Comparison of ENCODE assay signal across 10 mouse cellular contexts in the genomic region with DNA sequence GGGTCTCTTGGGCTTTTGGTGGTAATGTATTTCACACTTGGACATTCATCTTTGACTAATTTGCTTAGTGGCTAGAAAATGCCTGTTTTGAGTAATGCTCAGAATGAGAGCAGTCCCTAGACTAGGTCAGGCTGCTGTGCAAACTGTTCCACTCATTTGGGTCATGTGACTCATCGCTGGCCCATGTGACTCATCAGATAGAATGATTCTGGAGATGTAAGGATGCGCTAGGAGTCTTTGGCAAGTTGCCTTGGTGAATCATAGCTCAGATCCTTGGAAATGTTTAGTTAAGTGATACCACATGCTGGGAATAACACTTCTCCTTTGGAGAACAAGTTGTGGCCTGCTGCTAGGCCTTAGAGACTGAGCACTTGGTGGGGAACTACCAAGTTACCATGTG.
DNase-seq lines count a peak whose midpoint lies in the region; ATAC-seq and TF ChIP-seq lines count a peak whose summit lies in the region.
"Had no signal": no experiment of that assay in that cellular context is flagged by ENCODE, and none has a peak within 500 bp of the region (broad histone marks: within the 10 kb centered on the region; RNA-seq: fewer than 3 reads in every experiment).

No protein-coding gene starts in this region.

- no peaks in the 10 kb centered on the region for H3K79me3 ChIP-seq in C2C12 (ENCODE audit: low read depth)

- peak; percentile 75; the same call in 1 of the 2 replicates for ATAC-seq in embryonic facial prominence, embryonic 14.5 days (ENCODE audit: low read depth)
- no peak for ATAC-seq in monocyte, adult 5-6 weeks (replicated peaks; ENCODE audit: insufficient number of reproducible peaks, low FRiP score, low TSS enrichment, poor library complexity, severe bottlenecking)
- ATAC-seq: midbrain, embryonic 15.5 days had no signal

- TF ChIP-seq CTCF in C2C12 (IDR thresholded peaks at IDR 0.05; ENCODE audit: control insufficient read depth, insufficient read depth, insufficient read length), result no peak
- no peak for TF ChIP-seq CTCF in embryonic fibroblast, embryonic 13.5 days (IDR thresholded peaks at IDR 0.05; ENCODE audit: borderline replicate concordance, insufficient read depth, low read length)

- no peak overlapping the region for H3K4me2 ChIP-seq in embryonic facial prominence, embryonic 14.5 days (ENCODE audit: low read depth, low read length)
- H3K4me2 ChIP-seq: heart, embryonic 13.5 days; midbrain, embryonic 15.5 days had no signal

- H3K36me3 ChIP-seq in embryonic facial prominence, embryonic 14.5 days (ENCODE audit: control insufficient read depth, insufficient read depth, low read length), result no peaks in the 10 kb centered on the region
- H3K36me3 ChIP-seq in embryonic facial prominence, embryonic 10.5 days (replicated peaks), result no peaks in the 10 kb centered on the region
- H3K36me3 ChIP-seq in C2C12 (ENCODE audit: control insufficient read depth, insufficient read depth), result no peaks in the 10 kb centered on the region
- H3K36me3 ChIP-seq: heart, embryonic 13.5 days; midbrain, embryonic 15.5 days had no signal

- H3K4me1 ChIP-seq in embryonic facial prominence, embryonic 14.5 days (ENCODE audit: control insufficient read depth, insufficient read depth, low read length), result 0 out of 2 replicates have a peak, but pooled peaks cover 4% of the 10 kb centered on the region
- H3K4me1 ChIP-seq in embryonic facial prominence, embryonic 10.5 days, result no peaks in the 10 kb centered on the region
- H3K4me1 ChIP-seq in embryonic fibroblast, embryonic 13.5 days (ENCODE audit: control insufficient read depth, insufficient read depth, low read length), result peaks cover 9% of the 10 kb centered on the region
- H3K4me1 ChIP-seq: heart, embryonic 13.5 days; midbrain, embryonic 15.5 days had no signal

- H3K27ac ChIP-seq in embryonic facial prominence, embryonic 14.5 days (replicated peaks; ENCODE audit: low read depth, low read length), result no peak overlapping the region
- no peak overlapping the region for H3K27ac ChIP-seq in embryonic facial prominence, embryonic 10.5 days (replicated peaks)
- peak overlapping the region; percentile 90 for H3K27ac ChIP-seq in embryonic fibroblast, embryonic 13.5 days (ENCODE audit: insufficient read depth, low read length)
- H3K27ac ChIP-seq: heart, embryonic 13.5 days; midbrain, embryonic 15.5 days had no signal

- no peaks in the 10 kb centered on the region for H3K79me2 ChIP-seq in C2C12 (ENCODE audit: control insufficient read depth, insufficient read depth)

- H3ac ChIP-seq in C2C12 (ENCODE audit: control insufficient read depth, insufficient read length, low read depth), result no peak overlapping the region

- DNase-seq in embryonic facial prominence, embryonic 14.5 days (ENCODE audit: low spot score), result peak; percentile 88
- no peak for DNase-seq in embryonic facial prominence, embryonic 10.5 days (ENCODE audit: low spot score)
- DNase-seq in left cerebral cortex, adult 9 months (ENCODE audit: low spot score in 2 of 2), result peak; percentile 13 to 69
- DNase-seq in kidney, postnatal 25 days, result no peak
- DNase-seq in kidney, postnatal 14 days, result no peak

- H3K9me3 ChIP-seq in embryonic facial prominence, embryonic 14.5 days (ENCODE audit: control insufficient read depth, low read length), result no peaks in the 10 kb centered on the region
- H3K9me3 ChIP-seq in embryonic facial prominence, embryonic 10.5 days, result no peaks in the 10 kb centered on the region
- H3K9me3 ChIP-seq: heart, embryonic 13.5 days; midbrain, embryonic 15.5 days had no signal

- no peaks in the 10 kb centered on the region for H3K27me3 ChIP-seq in embryonic facial prominence, embryonic 14.5 days (replicated peaks; ENCODE audit: control insufficient read depth, insufficient read depth, low read length)
- no peaks in the 10 kb centered on the region for H3K27me3 ChIP-seq in embryonic facial prominence, embryonic 10.5 days (replicated peaks; ENCODE audit: low read depth, poor library complexity, severe bottlenecking)
- H3K27me3 ChIP-seq in C2C12 (ENCODE audit: control insufficient read depth, insufficient read depth, insufficient read length), result no peaks in the 10 kb centered on the region
- H3K27me3 ChIP-seq: heart, embryonic 13.5 days; midbrain, embryonic 15.5 days had no signal

- H3K4me3 ChIP-seq in embryonic facial prominence, embryonic 14.5 days (ENCODE audit: low read depth, low read length), result no peak overlapping the region
- no peak overlapping the region for H3K4me3 ChIP-seq in embryonic facial prominence, embryonic 10.5 days
- no peak overlapping the region for H3K4me3 ChIP-seq in C2C12 (ENCODE audit: insufficient read depth, poor library complexity, severe bottlenecking)
- no peak overlapping the region for H3K4me3 ChIP-seq in embryonic fibroblast, embryonic 13.5 days (ENCODE audit: insufficient read depth, low read length)
- H3K4me3 ChIP-seq: heart, embryonic 13.5 days; midbrain, embryonic 15.5 days had no signal

- 73% methylated on average over 2 of the region's 2 CpGs for WGBS in embryonic facial prominence, embryonic 14.5 days
- WGBS in embryonic facial prominence, embryonic 10.5 days, result 96% methylated on average over 2 of the region's 2 CpGs

- TF ChIP-seq POLR2A in embryonic fibroblast, embryonic 13.5 days (IDR thresholded peaks at IDR 0.05; ENCODE audit: low read depth, low read length), result no peak

- H3K9ac ChIP-seq in embryonic facial prominence, embryonic 14.5 days (ENCODE audit: low read depth, low read length), result no peak overlapping the region
- H3K9ac ChIP-seq: heart, embryonic 13.5 days; midbrain, embryonic 15.5 days had no signal

TF ChIP-seq in C2C12, 6 proteins besides CTCF, POLR2A, EP300 and RAD21:
- TF ChIP-seq MAX (IDR thresholded peaks at IDR 0.05) (peak; percentile 42), MYOG (IDR thresholded peaks at IDR 0.05; ENCODE audit: control insufficient read depth, extremely low read depth, insufficient read length) (no peak), FOSL1 (IDR thresholded peaks at IDR 0.05; ENCODE audit: insufficient read depth, low read length, poor library complexity, severe bottlenecking) (peak; percentile 94), MYOD1 (IDR thresholded peaks at IDR 0.05; ENCODE audit: control insufficient read depth, insufficient read length, low read depth) (peak; percentile 34), USF1 (IDR thresholded peaks at IDR 0.05; ENCODE audit: low read depth) (peak; percentile 98)

Comparison
In these comparisons a context has a peak if more than half of its experiments do, and no peak if none do; other contexts are left out.
1. DNase-seq: peak in embryonic facial prominence, embryonic 14.5 days (single experiment) and left cerebral cortex, adult 9 months (2 of 2); none in embryonic facial prominence, embryonic 10.5 days (single experiment), kidney, postnatal 25 days (0 of 2) and kidney, postnatal 14 days (single experiment).